Mouse (Mus musculus) bone marrow, adult 2 months (tissue): Measurements from ENCODE around the gene Gm11437.

Experiments
- CTCF ChIP-seq: fragments of 200-500 bp; IDR thresholded peaks from 2 replicates; pipeline ENCODE4 v1.5.1; 2011; ENCODE audit warnings: low read length, control low read depth; ENCODE audit not compliant: control insufficient read depth, insufficient read depth
- POLR2A ChIP-seq: fragments of 200-500 bp; IDR thresholded peaks from 2 replicates; pipeline ENCODE4 v1.6.1; 2011; ENCODE audit warnings: low read depth, mild to moderate bottlenecking, control low read depth, low read length, borderline replicate concordance; ENCODE audit not compliant: control insufficient read depth

GRCm38 (mm10) chr11:84179226-84179953 lies 12.1 kb upstream of the Gm11437 start:
- TF ChIP-seq CTCF (peak; percentile 62), POLR2A (peak; percentile 59; the same call in 1 of the 2 replicates)
